Mouse (Mus musculus): ENCODE results near the gene Adat2.

Adat2 gene

DNA sequence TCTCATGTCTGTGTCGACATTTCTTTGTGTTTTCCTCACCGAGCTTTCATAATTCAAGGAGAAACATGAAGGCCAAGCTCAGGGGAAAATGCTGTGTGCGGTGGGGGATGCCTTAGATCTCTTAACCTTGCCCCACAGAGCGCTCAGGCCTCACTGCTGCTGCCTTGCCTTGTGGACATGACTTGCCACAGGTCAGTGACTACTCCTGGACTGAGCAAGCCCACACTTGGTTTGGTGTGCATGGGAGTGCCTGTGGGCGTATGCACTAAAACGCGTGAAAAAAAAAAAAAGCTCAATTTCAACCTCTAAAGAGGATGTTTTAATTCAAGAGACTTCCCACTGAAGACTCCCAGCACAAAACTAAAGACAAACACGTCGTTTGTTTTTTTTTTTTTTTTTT, 44.2 kb downstream of the Adat2 start:
- no peak for DNase-seq (ENCODE audit: low read depth)

GRCm38 (mm10) chr10:13597491-13597890, 44.8 kb downstream of the Adat2 start:
- no peak for DNase-seq (ENCODE audit: low read depth)

DNA sequence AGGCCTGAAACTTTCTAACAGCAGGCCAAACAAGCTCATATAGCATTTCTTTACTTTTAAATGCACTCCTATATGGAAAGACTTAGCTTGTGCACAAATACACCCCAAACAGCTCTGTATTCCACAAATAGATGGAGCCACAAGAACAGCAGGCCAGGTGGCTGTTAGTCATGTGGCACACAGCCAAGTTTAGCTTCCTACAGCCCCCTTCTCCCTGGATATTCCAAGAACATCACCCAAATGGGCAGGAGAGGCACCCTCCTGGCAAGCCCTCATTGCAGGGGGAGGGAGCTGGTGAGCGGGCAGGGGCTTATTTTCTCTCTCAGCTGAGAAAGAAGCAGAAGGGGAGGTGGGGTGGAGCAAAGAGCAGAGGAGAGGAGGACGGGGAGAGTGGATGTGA, 48.2 kb downstream of the Adat2 start:
- no peak for DNase-seq (ENCODE audit: low read depth)

All from 416B (cell line).